Mouse (Mus musculus) hindbrain, embryonic 13.5 days (tissue): Measurements from ENCODE around the gene Taf4. TPM values are rescaled to one million over a fixed set of nuclear protein-coding genes. Genes with fewer than 3 reads are reported as not detected.

ENCODE experiments used
- ATAC-seq: fragments of 200-750 bp; cut with Nextera tagmentation; 2 replicates; pipeline ENCODE4 v1.8.0; 2017; ENCODE audit warnings: moderate TSS enrichment; ENCODE audit not compliant: low FRiP score
- H3K27ac ChIP-seq: fragments of 300-500 bp; sonication (generic); 2 replicates; pipeline ENCODE4 v1.5.1; 2015; ENCODE audit warnings: inconsistent platforms, mild to moderate bottlenecking, moderate library complexity
- H3K27me3 ChIP-seq: fragments of 300-500 bp; sonication (generic); 2 replicates; pipeline ENCODE4 v1.6.1; 2015; ENCODE audit warnings: mild to moderate bottlenecking, inconsistent platforms
- H3K36me3 ChIP-seq: fragments of 300-500 bp; sonication (generic); 2 replicates; pipeline ENCODE4 v1.6.1; 2015; ENCODE audit warnings: mild to moderate bottlenecking, inconsistent platforms
- H3K4me1 ChIP-seq: fragments of 300-500 bp; sonication (generic); replicated peaks from 2 replicates; pipeline ENCODE4 v1.6.1; 2015; ENCODE audit warnings: inconsistent platforms
- H3K4me2 ChIP-seq: fragments of 300-500 bp; sonication (generic); 2 replicates; pipeline ENCODE4 v1.6.1; 2015; ENCODE audit warnings: inconsistent platforms, mild to moderate bottlenecking, moderate library complexity
- H3K4me3 ChIP-seq: fragments of 300-500 bp; sonication (generic); 2 replicates; pipeline ENCODE4 v1.5.1; 2015; ENCODE audit warnings: mild to moderate bottlenecking, inconsistent platforms
- H3K9ac ChIP-seq: fragments of 300-500 bp; sonication (generic); 2 replicates; pipeline ENCODE4 v1.6.1; 2015; ENCODE audit warnings: mild to moderate bottlenecking, inconsistent platforms
- H3K9me3 ChIP-seq: fragments of 300-500 bp; sonication (generic); 2 replicates; pipeline ENCODE4 v1.6.1; 2016; ENCODE audit warnings: inconsistent platforms
- WGBS: fragments of 180-500 bp; shearing (Covaris S2); methylation state at CpG from one replicate; pipeline ENCODE4 v1.1.7; 2015; 5-methylcytosine and 5-hydroxymethylcytosine counted together
- polyA plus RNA-seq: library from polyadenylated mRNA; unstranded; fragments of >200 nt; fragmentation: Nextera tagmentation; extraction: Ambion mirVana; gene quantifications from 2 replicates; pipeline ENCODE4 v1.2.1, GENCODE M21; 2015

Taf4 gene
- polyA plus RNA-seq, 1 experiment from 2014 or later: 4.5 TPM

- no peaks in the 10 kb centered on the region for H3K4me1 ChIP-seq
- H3K9ac ChIP-seq: no peak overlapping the region
- WGBS: 87% methylated on average over 4 of the region's 4 CpGs
Observed at GRCm38 (mm10) chr2:179920042-179920441, 56.4 kb downstream of the Taf4 start.

GRCm38 (mm10) chr2:179916877-179917673 is 59.4 kb downstream of the Taf4 start:
- no peaks in the 10 kb centered on the region for H3K27me3 ChIP-seq
- H3K4me3 ChIP-seq: no peak overlapping the region
- H3K4me1 ChIP-seq: peaks cover 5% of the 10 kb centered on the region
- ATAC-seq: peak; percentile 60
- peak overlapping the region; percentile 50; the same call in 1 of the 2 replicates for H3K27ac ChIP-seq
- H3K36me3 ChIP-seq: peaks cover 57% of the 10 kb centered on the region
- H3K9me3 ChIP-seq: no peaks in the 10 kb centered on the region
- H3K9ac ChIP-seq: no peak overlapping the region
- no peak overlapping the region for H3K4me2 ChIP-seq
- 29% methylated on average over 5 of the region's 5 CpGs for WGBS

More at GRCm38 (mm10) chr2:179920042-179920441, 56.4 kb downstream of the Taf4 start:
- Histone ChIP-seq H3K27me3 (no peaks in the 10 kb centered on the region), H3K4me3 (no peak overlapping the region), H3K36me3 (peaks cover 62% of the 10 kb centered on the region), H3K27ac (no peak overlapping the region), H3K9me3 (no peaks in the 10 kb centered on the region), H3K4me2 (no peak overlapping the region)
- no peak for ATAC-seq

GRCm38 (mm10) chr2:179914246-179914645 is 62.2 kb downstream of the Taf4 start:
- Histone ChIP-seq H3K4me2 (no peak overlapping the region), H3K27ac (no peak overlapping the region), H3K27me3 (no peaks in the 10 kb centered on the region), H3K36me3 (peaks cover 48% of the 10 kb centered on the region), H3K4me1 (peaks cover 5% of the 10 kb centered on the region), H3K9me3 (no peaks in the 10 kb centered on the region), H3K9ac (no peak overlapping the region), H3K4me3 (no peak overlapping the region)
- no peak for ATAC-seq
- WGBS: 75% methylated on average over 2 of the region's 2 CpGs

GRCm38 (mm10) chr2:179913349-179913748 is 63.1 kb downstream of the Taf4 start:
- WGBS: 28% methylated on average over 15 of the region's 15 CpGs
- ATAC-seq: no peak
- H3K4me2 ChIP-seq: no peak overlapping the region
- H3K27ac ChIP-seq: no peak overlapping the region
- H3K9me3 ChIP-seq: no peaks in the 10 kb centered on the region
- H3K4me1 ChIP-seq: peaks cover 5% of the 10 kb centered on the region
- no peak overlapping the region for H3K4me3 ChIP-seq
- H3K27me3 ChIP-seq: no peaks in the 10 kb centered on the region
- H3K9ac ChIP-seq: peak overlapping the region; percentile 49; the same call in 1 of the 2 replicates
- H3K36me3 ChIP-seq: peaks cover 45% of the 10 kb centered on the region

GRCm38 (mm10) chr2:179912911-179913310 is 63.5 kb downstream of the Taf4 start:
- ATAC-seq: no peak
- no peak overlapping the region for H3K4me3 ChIP-seq
- no peaks in the 10 kb centered on the region for H3K9me3 ChIP-seq
- H3K27me3 ChIP-seq: no peaks in the 10 kb centered on the region
- 29% methylated on average over 12 of the region's 12 CpGs for WGBS
- peak overlapping the region; percentile 49; the same call in 1 of the 2 replicates for H3K9ac ChIP-seq
- peaks cover 5% of the 10 kb centered on the region for H3K4me1 ChIP-seq
- H3K27ac ChIP-seq: no peak overlapping the region
- H3K4me2 ChIP-seq: no peak overlapping the region
- peaks cover 45% of the 10 kb centered on the region for H3K36me3 ChIP-seq

- Histone ChIP-seq H3K4me1 (no peaks in the 10 kb centered on the region), H3K4me3 (no peak overlapping the region), H3K9ac (no peak overlapping the region), H3K9me3 (no peaks in the 10 kb centered on the region), H3K36me3 (peaks cover 8% of the 10 kb centered on the region; the same call in 1 of the 2 replicates), H3K4me2 (no peak overlapping the region), H3K27me3 (no peaks in the 10 kb centered on the region), H3K27ac (no peak overlapping the region)
- WGBS: 84% methylated on average over 2 of the region's 2 CpGs
- ATAC-seq: no peak
Observed at GRCm38 (mm10) chr2:179896949-179897348, 79.5 kb downstream of the Taf4 start.

- no peak overlapping the region for H3K4me2 ChIP-seq
- WGBS: 83% methylated on average over 3 of the region's 3 CpGs
- no peaks in the 10 kb centered on the region for H3K9me3 ChIP-seq
- H3K36me3 ChIP-seq: peaks cover 44% of the 10 kb centered on the region
- ATAC-seq: no peak
- H3K4me1 ChIP-seq: no peaks in the 10 kb centered on the region
- H3K4me3 ChIP-seq: no peak overlapping the region
- no peaks in the 10 kb centered on the region for H3K27me3 ChIP-seq
- no peak overlapping the region for H3K9ac ChIP-seq
- no peak overlapping the region for H3K27ac ChIP-seq
Observed at GRCm38 (mm10) chr2:179891048-179891447, 85.4 kb downstream of the Taf4 start.

- Histone ChIP-seq H3K36me3 (peaks cover 35% of the 10 kb centered on the region), H3K4me2 (no peak overlapping the region), H3K27me3 (no peaks in the 10 kb centered on the region), H3K9ac (no peak overlapping the region), H3K4me3 (no peak overlapping the region), H3K9me3 (no peaks in the 10 kb centered on the region), H3K27ac (no peak overlapping the region), H3K4me1 (no peaks in the 10 kb centered on the region)
- ATAC-seq: no peak
- 48% methylated on average over 7 of the region's 7 CpGs for WGBS
Observed at GRCm38 (mm10) chr2:179884561-179884960, 91.9 kb downstream of the Taf4 start.

GRCm38 (mm10) chr2:179877551-179878215 is 98.8 kb downstream of the Taf4 start:
- 0 out of 2 replicates have a peak, but pooled peaks cover 3% of the 10 kb centered on the region for H3K4me1 ChIP-seq
- H3K36me3 ChIP-seq: peaks cover 5% of the 10 kb centered on the region; the same call in 1 of the 2 replicates
- 72% methylated on average over 9 of the region's 9 CpGs for WGBS
- no peak overlapping the region for H3K27ac ChIP-seq
- no peak overlapping the region for H3K4me3 ChIP-seq
- no peak overlapping the region for H3K4me2 ChIP-seq
- no peaks in the 10 kb centered on the region for H3K9me3 ChIP-seq
- H3K9ac ChIP-seq: no peak overlapping the region
- H3K27me3 ChIP-seq: no peaks in the 10 kb centered on the region
- ATAC-seq: no peak

- H3K27ac ChIP-seq: no peak overlapping the region
- WGBS: 0% methylated on average over 3 of the region's 3 CpGs
Observed at GRCm38 (mm10) chr2:179875147-179875546, 101.3 kb downstream of the Taf4 start.

GRCm38 (mm10) chr2:179873315-179873714 is 103.1 kb downstream of the Taf4 start:
- H3K4me1 ChIP-seq: peaks cover 21% of the 10 kb centered on the region
- no peaks in the 10 kb centered on the region for H3K36me3 ChIP-seq
- no peak overlapping the region for H3K4me2 ChIP-seq
- WGBS: 48% methylated on average over 5 of the region's 5 CpGs
- ATAC-seq: no peak
- H3K9me3 ChIP-seq: no peaks in the 10 kb centered on the region
- H3K4me3 ChIP-seq: no peak overlapping the region
- H3K9ac ChIP-seq: no peak overlapping the region
- H3K27me3 ChIP-seq: peaks cover 12% of the 10 kb centered on the region; the same call in 1 of the 2 replicates
- H3K27ac ChIP-seq: no peak overlapping the region

More at GRCm38 (mm10) chr2:179875147-179875546, 101.3 kb downstream of the Taf4 start:
- no peaks in the 10 kb centered on the region for H3K36me3 ChIP-seq
- H3K27me3 ChIP-seq: peaks cover 7% of the 10 kb centered on the region; the same call in 1 of the 2 replicates
- H3K4me2 ChIP-seq: no peak overlapping the region
- H3K9me3 ChIP-seq: no peaks in the 10 kb centered on the region
- H3K4me3 ChIP-seq: no peak overlapping the region
- H3K4me1 ChIP-seq: peaks cover 9% of the 10 kb centered on the region; the same call in 1 of the 2 replicates
- peak; percentile 28; the same call in 1 of the 2 replicates for ATAC-seq
- no peak overlapping the region for H3K9ac ChIP-seq

GRCm38 (mm10) chr2:179872724-179873123 is 103.7 kb downstream of the Taf4 start:
- peaks cover 21% of the 10 kb centered on the region for H3K4me1 ChIP-seq
- H3K4me2 ChIP-seq: no peak overlapping the region
- ATAC-seq: peak; percentile 32
- 64% methylated on average over 5 of the region's 5 CpGs for WGBS
- no peaks in the 10 kb centered on the region for H3K9me3 ChIP-seq
- no peaks in the 10 kb centered on the region for H3K36me3 ChIP-seq
- peak overlapping the region; percentile 35; the same call in 1 of the 2 replicates for H3K27ac ChIP-seq
- no peak overlapping the region for H3K4me3 ChIP-seq
- H3K9ac ChIP-seq: no peak overlapping the region
- peaks cover 12% of the 10 kb centered on the region; the same call in 1 of the 2 replicates for H3K27me3 ChIP-seq
